Mouse (Mus musculus): ENCODE measurements around the gene Bank1. TPM values are rescaled to one million over a fixed set of nuclear protein-coding genes. Genes with fewer than 3 reads are reported as not detected.

Gene Bank1
- polyA plus RNA-seq, 1 experiment from 2014 or later = 3.2 TPM

GRCm38 (mm10) chr3:136109411-136110139 is 216.3 kb downstream of the Bank1 start:
- no peaks in the 10 kb centered on the region for H3K9me3 ChIP-seq (replicated peaks; ENCODE audit: control insufficient read depth, low read length)
- H3K27me3 ChIP-seq (ENCODE audit: control insufficient read depth, insufficient read depth, low read depth, low read length) = no peaks in the 10 kb centered on the region
- no peak for ATAC-seq (ENCODE audit: low read depth)
- no peaks in the 10 kb centered on the region for H3K4me1 ChIP-seq (ENCODE audit: control insufficient read depth, low read depth, low read length)
- no peak overlapping the region for H3K4me2 ChIP-seq (ENCODE audit: low read depth, low read length)
- H3K4me3 ChIP-seq (ENCODE audit: low read depth, low read length) = no peak overlapping the region
- no peaks in the 10 kb centered on the region for H3K36me3 ChIP-seq (ENCODE audit: control insufficient read depth, insufficient read depth)
- H3K9ac ChIP-seq (ENCODE audit: low read depth, low read length) = no peak overlapping the region
- WGBS (ENCODE audit: insufficient replicate concordance) = 69% methylated on average over 6 of the region's 6 CpGs
- no peak overlapping the region for H3K27ac ChIP-seq (ENCODE audit: low read length)

GRCm38 (mm10) chr3:136106452-136106851 is 219.4 kb downstream of the Bank1 start:
- no peak overlapping the region for H3K4me2 ChIP-seq (ENCODE audit: low read depth, low read length)
- H3K9me3 ChIP-seq (replicated peaks; ENCODE audit: control insufficient read depth, low read length) = no peaks in the 10 kb centered on the region
- H3K27me3 ChIP-seq (ENCODE audit: control insufficient read depth, insufficient read depth, low read depth, low read length) = no peaks in the 10 kb centered on the region
- H3K9ac ChIP-seq (ENCODE audit: low read depth, low read length) = no peak overlapping the region
- no peaks in the 10 kb centered on the region for H3K36me3 ChIP-seq (ENCODE audit: control insufficient read depth, insufficient read depth)
- no peaks in the 10 kb centered on the region for H3K4me1 ChIP-seq (ENCODE audit: control insufficient read depth, low read depth, low read length)
- no peak for ATAC-seq (ENCODE audit: low read depth)
- 18% methylated on average over 1 of the region's 1 CpGs for WGBS (ENCODE audit: insufficient replicate concordance)
- H3K4me3 ChIP-seq (ENCODE audit: low read depth, low read length) = no peak overlapping the region
- no peak overlapping the region for H3K27ac ChIP-seq (ENCODE audit: low read length)

GRCm38 (mm10) chr3:136103339-136103738 is 222.5 kb downstream of the Bank1 start:
- WGBS (ENCODE audit: insufficient replicate concordance) = 45% methylated on average over 2 of the region's 2 CpGs

GRCm38 (mm10) chr3:136100973-136101500 is 224.8 kb downstream of the Bank1 start:
- ATAC-seq (ENCODE audit: low read depth) = no peak
- WGBS (ENCODE audit: insufficient replicate concordance) = 63% methylated on average over 5 of the region's 5 CpGs
- H3K4me3 ChIP-seq (ENCODE audit: low read depth, low read length) = no peak overlapping the region

More at GRCm38 (mm10) chr3:136103339-136103738, 222.5 kb downstream of the Bank1 start:
- no peak overlapping the region for H3K4me2 ChIP-seq (ENCODE audit: low read depth, low read length)
- no peak overlapping the region for H3K27ac ChIP-seq (ENCODE audit: low read length)
- H3K9me3 ChIP-seq (replicated peaks; ENCODE audit: control insufficient read depth, low read length) = no peaks in the 10 kb centered on the region
- H3K4me3 ChIP-seq (ENCODE audit: low read depth, low read length) = no peak overlapping the region
- no peaks in the 10 kb centered on the region for H3K36me3 ChIP-seq (ENCODE audit: control insufficient read depth, insufficient read depth)
- H3K27me3 ChIP-seq (ENCODE audit: control insufficient read depth, insufficient read depth, low read depth, low read length) = no peaks in the 10 kb centered on the region
- no peak for ATAC-seq (ENCODE audit: low read depth)
- H3K4me1 ChIP-seq (ENCODE audit: control insufficient read depth, low read depth, low read length) = no peaks in the 10 kb centered on the region
- no peak overlapping the region for H3K9ac ChIP-seq (ENCODE audit: low read depth, low read length)

GRCm38 (mm10) chr3:136100292-136100691 is 225.6 kb downstream of the Bank1 start:
- Histone ChIP-seq H3K27ac (ENCODE audit: low read length) (no peak overlapping the region), H3K4me1 (ENCODE audit: control insufficient read depth, low read depth, low read length) (no peaks in the 10 kb centered on the region), H3K36me3 (ENCODE audit: control insufficient read depth, insufficient read depth) (no peaks in the 10 kb centered on the region), H3K4me2 (ENCODE audit: low read depth, low read length) (no peak overlapping the region), H3K27me3 (ENCODE audit: control insufficient read depth, insufficient read depth, low read depth, low read length) (no peaks in the 10 kb centered on the region), H3K4me3 (ENCODE audit: low read depth, low read length) (no peak overlapping the region), H3K9ac (ENCODE audit: low read depth, low read length) (no peak overlapping the region), H3K9me3 (replicated peaks; ENCODE audit: control insufficient read depth, low read length) (no peaks in the 10 kb centered on the region)
- WGBS (ENCODE audit: insufficient replicate concordance) = 62% methylated on average over 8 of the region's 8 CpGs
- ATAC-seq (ENCODE audit: low read depth) = no peak

More at GRCm38 (mm10) chr3:136100973-136101500, 224.8 kb downstream of the Bank1 start:
- H3K27ac ChIP-seq (ENCODE audit: low read length) = no peak overlapping the region
- no peak overlapping the region for H3K4me2 ChIP-seq (ENCODE audit: low read depth, low read length)
- no peaks in the 10 kb centered on the region for H3K27me3 ChIP-seq (ENCODE audit: control insufficient read depth, insufficient read depth, low read depth, low read length)
- no peaks in the 10 kb centered on the region for H3K36me3 ChIP-seq (ENCODE audit: control insufficient read depth, insufficient read depth)
- H3K4me1 ChIP-seq (ENCODE audit: control insufficient read depth, low read depth, low read length) = no peaks in the 10 kb centered on the region
- H3K9me3 ChIP-seq (replicated peaks; ENCODE audit: control insufficient read depth, low read length) = no peaks in the 10 kb centered on the region
- no peak overlapping the region for H3K9ac ChIP-seq (ENCODE audit: low read depth, low read length)

GRCm38 (mm10) chr3:136086948-136087660 is 238.8 kb downstream of the Bank1 start:
- ATAC-seq (ENCODE audit: low read depth) = no peak
- WGBS (ENCODE audit: insufficient replicate concordance) = 44% methylated on average over 7 of the region's 7 CpGs
- Histone ChIP-seq H3K4me1 (ENCODE audit: control insufficient read depth, low read depth, low read length) (no peaks in the 10 kb centered on the region), H3K4me3 (ENCODE audit: low read depth, low read length) (no peak overlapping the region), H3K9me3 (replicated peaks; ENCODE audit: control insufficient read depth, low read length) (no peaks in the 10 kb centered on the region), H3K27ac (ENCODE audit: low read length) (no peak overlapping the region), H3K9ac (ENCODE audit: low read depth, low read length) (no peak overlapping the region), H3K4me2 (ENCODE audit: low read depth, low read length) (no peak overlapping the region), H3K27me3 (ENCODE audit: control insufficient read depth, insufficient read depth, low read depth, low read length) (no peaks in the 10 kb centered on the region), H3K36me3 (ENCODE audit: control insufficient read depth, insufficient read depth) (no peaks in the 10 kb centered on the region)

- 47% methylated on average over 5 of the region's 5 CpGs for WGBS (ENCODE audit: insufficient replicate concordance)
- Histone ChIP-seq H3K27ac (ENCODE audit: low read length) (no peak overlapping the region), H3K4me1 (ENCODE audit: control insufficient read depth, low read depth, low read length) (no peaks in the 10 kb centered on the region), H3K4me3 (ENCODE audit: low read depth, low read length) (no peak overlapping the region), H3K36me3 (ENCODE audit: control insufficient read depth, insufficient read depth) (no peaks in the 10 kb centered on the region), H3K27me3 (ENCODE audit: control insufficient read depth, insufficient read depth, low read depth, low read length) (no peaks in the 10 kb centered on the region), H3K4me2 (ENCODE audit: low read depth, low read length) (no peak overlapping the region), H3K9ac (ENCODE audit: low read depth, low read length) (no peak overlapping the region), H3K9me3 (replicated peaks; ENCODE audit: control insufficient read depth, low read length) (no peaks in the 10 kb centered on the region)
- ATAC-seq (ENCODE audit: low read depth) = no peak
Measured at GRCm38 (mm10) chr3:136086431-136086830, 239.4 kb downstream of the Bank1 start.

GRCm38 (mm10) chr3:136085077-136085476 is 240.8 kb downstream of the Bank1 start:
- Histone ChIP-seq H3K9ac (ENCODE audit: low read depth, low read length) (no peak overlapping the region), H3K4me3 (ENCODE audit: low read depth, low read length) (no peak overlapping the region), H3K4me1 (ENCODE audit: control insufficient read depth, low read depth, low read length) (no peaks in the 10 kb centered on the region), H3K36me3 (ENCODE audit: control insufficient read depth, insufficient read depth) (no peaks in the 10 kb centered on the region), H3K27me3 (ENCODE audit: control insufficient read depth, insufficient read depth, low read depth, low read length) (no peaks in the 10 kb centered on the region), H3K9me3 (replicated peaks; ENCODE audit: control insufficient read depth, low read length) (no peaks in the 10 kb centered on the region), H3K27ac (ENCODE audit: low read length) (no peak overlapping the region), H3K4me2 (ENCODE audit: low read depth, low read length) (no peak overlapping the region)
- ATAC-seq (ENCODE audit: low read depth) = no peak
- 27% methylated on average over 1 of the region's 1 CpGs for WGBS (ENCODE audit: insufficient replicate concordance)

- Histone ChIP-seq H3K4me1 (ENCODE audit: control insufficient read depth, low read depth, low read length) (no peaks in the 10 kb centered on the region), H3K27ac (ENCODE audit: low read length) (no peak overlapping the region), H3K9ac (ENCODE audit: low read depth, low read length) (no peak overlapping the region), H3K9me3 (replicated peaks; ENCODE audit: control insufficient read depth, low read length) (no peaks in the 10 kb centered on the region), H3K4me3 (ENCODE audit: low read depth, low read length) (no peak overlapping the region), H3K36me3 (ENCODE audit: control insufficient read depth, insufficient read depth) (no peaks in the 10 kb centered on the region), H3K27me3 (ENCODE audit: control insufficient read depth, insufficient read depth, low read depth, low read length) (no peaks in the 10 kb centered on the region), H3K4me2 (ENCODE audit: low read depth, low read length) (no peak overlapping the region)
- no peak for ATAC-seq (ENCODE audit: low read depth)
- 60% methylated on average over 5 of the region's 5 CpGs for WGBS (ENCODE audit: insufficient replicate concordance)
Measured at GRCm38 (mm10) chr3:136084066-136084465, 241.8 kb downstream of the Bank1 start.

Measured in liver, embryonic 16.5 days (tissue).